Mouse (Mus musculus) midbrain, embryonic 11.5 days (tissue): ENCODE results near the gene Col3a1. TPM values are rescaled to one million over a fixed set of nuclear protein-coding genes. Genes with fewer than 3 reads are reported as not detected.

Experiments used
- ATAC-seq: fragments of 200-750 bp; cut with Nextera tagmentation; 2 replicates; pipeline ENCODE4 v1.8.0; 2017; ENCODE audit warnings: moderate TSS enrichment, moderate library complexity; ENCODE audit not compliant: low FRiP score
- DNase-seq: peaks from one replicate; pipeline ENCODE4 v3.0.0; 2015; ENCODE audit warnings: low spot score; ENCODE audit errors: missing footprints
- H3K27ac ChIP-seq: fragments of 300-500 bp; sonication (generic); 2 replicates; pipeline ENCODE4 v1.5.1; 2014; ENCODE audit warnings: low read depth, low read length
- H3K27me3 ChIP-seq: fragments of 300-500 bp; sonication (generic); 2 replicates; pipeline ENCODE4 v1.6.1; 2014; ENCODE audit warnings: mild to moderate bottlenecking, low read length, moderate library complexity, mixed read lengths; ENCODE audit not compliant: control insufficient read depth, insufficient read depth
- H3K36me3 ChIP-seq: fragments of 300-500 bp; sonication (generic); 2 replicates; pipeline ENCODE4 v1.6.1; 2014; ENCODE audit warnings: mild to moderate bottlenecking, low read length, moderate library complexity, mixed read lengths; ENCODE audit not compliant: control insufficient read depth, insufficient read depth
- H3K4me1 ChIP-seq: fragments of 300-500 bp; sonication (generic); 2 replicates; pipeline ENCODE4 v1.6.1; 2014; ENCODE audit warnings: low read length; ENCODE audit not compliant: control insufficient read depth, insufficient read depth
- H3K4me2 ChIP-seq: fragments of 300-500 bp; sonication (generic); 2 replicates; pipeline ENCODE4 v1.6.1; 2014; ENCODE audit warnings: mild to moderate bottlenecking, moderate library complexity
- H3K4me3 ChIP-seq: fragments of 300-500 bp; sonication (generic); 2 replicates; pipeline ENCODE4 v1.5.1; 2014; ENCODE audit warnings: low read depth, low read length
- H3K9ac ChIP-seq: fragments of 300-500 bp; sonication (generic); 2 replicates; pipeline ENCODE4 v1.6.1; 2014; ENCODE audit warnings: low read length
- H3K9me3 ChIP-seq: fragments of 300-500 bp; sonication (generic); 2 replicates; pipeline ENCODE4 v1.6.1; 2016; ENCODE audit warnings: low read length; ENCODE audit not compliant: control insufficient read depth
- WGBS: fragments of 180-500 bp; shearing (Covaris S2); extraction: QIAGEN DNeasy Blood & Tissue Kit; methylation state at CpG from one replicate; pipeline ENCODE4 v1.1.7; 2014; 5-methylcytosine and 5-hydroxymethylcytosine counted together
- microRNA-seq: library from miRNA; unstranded; fragments of <30 nt; microRNA quantifications from one replicate; pipeline ENCODE4, GENCODE M21; 2017
- polyA plus RNA-seq: library from polyadenylated mRNA; unstranded; fragments of >200 nt; fragmentation: Nextera tagmentation; extraction: Ambion mirVana; gene quantifications from 2 replicates; pipeline ENCODE4 v1.2.1, GENCODE M21; 2014

Gene Col3a1
- polyA plus RNA-seq, 1 experiment from 2014 or later: 400 TPM

GRCm38 (mm10) chr1:45359673-45360072 lies 48.3 kb downstream of the Col3a1 start:
- no peak for ATAC-seq

GRCm38 (mm10) chr1:45363274-45363673 lies 51.9 kb downstream of the Col3a1 start:
- Histone ChIP-seq H3K36me3 (no peaks in the 10 kb centered on the region), H3K4me1 (no peaks in the 10 kb centered on the region), H3K9me3 (no peaks in the 10 kb centered on the region), H3K27me3 (no peaks in the 10 kb centered on the region), H3K4me3 (no peak overlapping the region), H3K9ac (no peak overlapping the region), H3K27ac (no peak overlapping the region), H3K4me2 (no peak overlapping the region)
- no peak for DNase-seq
- 92% methylated on average over 2 of the region's 2 CpGs for WGBS
- no peak for ATAC-seq

More at GRCm38 (mm10) chr1:45359673-45360072, 48.3 kb downstream of the Col3a1 start:
- Histone ChIP-seq H3K27me3 (no peaks in the 10 kb centered on the region), H3K9ac (no peak overlapping the region), H3K27ac (no peak overlapping the region), H3K4me2 (no peak overlapping the region), H3K4me1 (no peaks in the 10 kb centered on the region), H3K36me3 (no peaks in the 10 kb centered on the region), H3K4me3 (no peak overlapping the region), H3K9me3 (no peaks in the 10 kb centered on the region)
- no peak for DNase-seq
- 70% methylated on average over 2 of the region's 2 CpGs for WGBS

GRCm38 (mm10) chr1:45365427-45365826 lies 54.1 kb downstream of the Col3a1 start:
- no peaks in the 10 kb centered on the region for H3K36me3 ChIP-seq
- H3K4me1 ChIP-seq: no peaks in the 10 kb centered on the region
- WGBS: 59% methylated on average over 1 of the region's 1 CpGs
- ATAC-seq: no peak
- H3K9ac ChIP-seq: no peak overlapping the region
- no peak overlapping the region for H3K27ac ChIP-seq
- H3K4me3 ChIP-seq: no peak overlapping the region
- no peak for DNase-seq
- H3K4me2 ChIP-seq: no peak overlapping the region
- H3K27me3 ChIP-seq: no peaks in the 10 kb centered on the region
- H3K9me3 ChIP-seq: peaks cover 2% of the 10 kb centered on the region; the same call in 1 of the 2 replicates

- Histone ChIP-seq H3K4me3 (no peak overlapping the region), H3K9me3 (no peaks in the 10 kb centered on the region), H3K4me1 (no peaks in the 10 kb centered on the region), H3K27me3 (no peaks in the 10 kb centered on the region), H3K27ac (no peak overlapping the region), H3K9ac (no peak overlapping the region), H3K4me2 (no peak overlapping the region), H3K36me3 (no peaks in the 10 kb centered on the region)
- WGBS: 82% methylated on average over 7 of the region's 7 CpGs
- ATAC-seq (no peak), DNase-seq (peak; percentile 37)
Measured at GRCm38 (mm10) chr1:45379992-45380690, 68.8 kb downstream of the Col3a1 start.

- 93% methylated on average over 2 of the region's 2 CpGs for WGBS
- Histone ChIP-seq H3K27ac (no peak overlapping the region), H3K4me1 (no peaks in the 10 kb centered on the region), H3K4me3 (no peak overlapping the region), H3K27me3 (no peaks in the 10 kb centered on the region), H3K9me3 (no peaks in the 10 kb centered on the region), H3K36me3 (no peaks in the 10 kb centered on the region), H3K4me2 (no peak overlapping the region), H3K9ac (no peak overlapping the region)
- no peak for ATAC-seq
- no peak for DNase-seq
Measured at GRCm38 (mm10) chr1:45381866-45382265, 70.5 kb downstream of the Col3a1 start.

Small RNA genes lying within 50 kb of the gene (microRNA-seq; reads per million reads assigned to microRNA genes)
- 1.7 reads per million for gene Gm47302

Other genes with a start within 250 kb of the Col3a1 start
- gene Col5a2, start 191.7 kb downstream of the Col3a1 start, polyA plus RNA-seq: 25.2 and 25.5 TPM in 2 replicates